Mouse (Mus musculus) spleen, postnatal 10 days (tissue): ENCODE measurements at regions not wholly inside any gene's neighbourhood (a gene's known extent, or its start where the extent isn't known, plus 50 kb on each side); places are given as distances from the start of the nearest gene placed in this dataset.

Experiments used
- DNase-seq, 2 experiments: peaks; one replicate each; pipeline ENCODE4 v3.0.0; 2021 to 2022; ENCODE audit warnings: low spot score in 2 of 2

GRCm38 (mm10) chr9:41766533-41766920 lies 357.6 kb downstream of the Sorl1 start:
- DNase-seq, result no peak

DNA sequence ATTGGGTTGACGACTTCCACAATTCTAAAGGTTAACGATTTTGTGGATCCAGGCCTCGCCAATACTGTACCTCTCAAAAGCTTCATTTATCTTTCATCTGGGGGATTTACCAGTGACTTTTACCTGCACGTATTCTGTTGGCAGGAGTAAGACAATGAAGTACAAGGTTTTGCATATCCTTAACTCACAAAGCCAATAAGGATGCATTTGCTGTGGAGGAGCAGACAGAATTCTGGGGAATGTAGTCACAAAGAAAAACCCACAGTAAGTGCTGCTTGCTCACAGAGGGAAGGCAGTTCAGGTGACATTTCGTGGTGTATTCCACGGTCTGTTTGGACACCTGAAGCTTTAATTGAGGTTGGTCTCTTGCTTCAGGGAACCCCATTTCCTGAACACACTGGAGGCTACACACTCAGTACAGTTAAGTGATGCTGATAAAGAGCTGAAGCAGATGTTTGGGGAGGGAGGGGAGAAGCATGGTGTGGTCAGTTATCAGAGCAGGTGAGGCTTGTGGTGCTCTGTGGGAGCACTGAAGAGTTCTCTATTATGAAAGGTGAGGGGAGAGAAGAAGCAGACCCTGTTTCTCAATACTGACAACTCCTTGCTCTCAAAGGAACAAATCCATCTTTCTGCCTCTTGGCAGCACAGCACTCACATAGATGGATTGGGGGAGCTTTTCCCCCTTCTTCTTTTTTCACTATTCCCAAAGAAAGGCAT lies 358.1 kb downstream of the Sorl1 start:
- no peak for DNase-seq

DNA sequence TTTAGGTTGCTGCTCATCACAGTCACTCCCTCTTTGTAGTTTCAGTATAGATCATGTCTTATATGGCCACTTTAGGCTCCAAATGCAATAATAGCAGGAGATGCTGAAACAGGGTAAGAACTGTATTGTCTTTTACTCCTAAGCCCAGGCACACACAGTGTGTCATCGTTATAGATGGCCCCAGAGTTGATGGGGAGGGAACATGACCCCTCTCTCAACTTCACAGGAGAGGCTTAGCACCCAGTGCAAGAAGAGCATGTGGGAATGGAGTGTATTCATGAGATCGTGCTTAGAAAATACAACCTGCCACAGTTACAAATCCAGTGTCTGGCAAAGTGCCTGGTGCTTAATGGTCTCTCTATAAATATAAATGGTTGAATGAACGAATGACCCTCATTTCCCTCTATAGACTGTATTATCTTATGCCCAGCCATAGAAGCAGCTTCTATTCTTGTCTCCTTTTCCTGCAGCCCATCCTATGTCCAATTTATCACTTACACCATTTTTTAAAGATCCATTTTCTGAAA lies 363.0 kb downstream of the Sorl1 start:
- no peak for DNase-seq

GRCm38 (mm10) chr9:41754434-41755002 lies 369.6 kb downstream of the Sorl1 start:
- DNase-seq, result no peak

- DNase-seq, result no peak
Measured at GRCm38 (mm10) chr9:41745979-41746647, 378.0 kb downstream of the Sorl1 start.

DNA sequence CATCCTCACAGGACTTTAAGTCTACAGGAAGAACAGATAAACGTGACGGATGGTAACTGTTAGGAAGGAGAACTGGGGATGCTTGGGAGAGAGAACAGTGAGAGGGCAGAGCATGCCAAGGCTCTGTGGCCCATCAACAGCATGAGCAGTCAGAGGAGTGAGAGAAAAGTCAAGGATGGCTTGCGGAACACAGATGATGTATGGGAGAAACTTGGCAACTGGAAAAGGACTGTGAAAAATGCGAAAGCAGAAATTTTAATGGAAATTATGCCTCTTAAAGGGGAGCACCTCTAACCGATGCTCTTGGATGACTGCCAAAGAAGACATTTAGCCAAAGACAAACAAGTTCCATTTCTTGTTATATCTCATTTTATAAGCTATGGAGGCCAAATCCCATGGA lies 382.6 kb downstream of the Sorl1 start:
- no peak for DNase-seq

DNA sequence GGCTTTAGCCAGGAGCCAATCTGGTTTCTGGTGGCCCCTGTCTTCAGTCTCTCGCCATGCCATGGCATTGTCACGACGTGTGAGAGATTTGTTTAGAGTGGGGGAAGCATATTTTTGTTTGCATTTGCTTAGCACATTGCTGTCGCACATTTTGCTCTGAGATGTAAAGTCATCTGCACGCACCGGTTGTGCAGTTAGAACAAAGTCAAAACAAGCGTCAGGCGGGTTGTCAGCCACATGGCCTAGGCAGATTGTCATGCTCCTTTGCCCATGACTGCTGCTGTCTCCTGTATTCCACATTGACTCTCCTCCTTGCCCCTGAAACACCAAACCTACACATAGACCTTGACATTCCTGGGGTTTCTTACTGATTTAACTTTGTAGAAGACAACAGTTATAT lies 383.6 kb downstream of the Sorl1 start:
- DNase-seq, result no peak

- DNase-seq, result no peak
Measured at GRCm38 (mm10) chr9:41737671-41738070, 386.4 kb downstream of the Sorl1 start.

DNA sequence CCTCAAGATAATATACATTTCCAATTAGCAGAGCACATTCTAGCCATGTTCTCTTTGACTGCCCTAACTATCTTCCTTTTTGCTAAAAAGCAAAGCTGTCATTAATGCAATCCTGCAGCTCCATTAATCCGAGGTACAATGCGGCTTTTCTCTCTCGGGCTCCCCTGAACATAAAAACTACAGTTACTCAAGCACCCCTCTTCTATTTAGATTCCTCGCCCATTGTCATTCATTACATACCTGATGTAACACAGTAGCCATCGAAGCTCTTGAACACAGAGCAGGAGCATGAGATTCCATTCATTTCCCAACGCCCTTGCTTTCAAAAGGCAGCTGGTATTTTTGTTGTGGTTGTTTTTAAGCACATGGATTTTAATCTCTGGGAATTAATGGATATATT lies 387.2 kb downstream of the Sorl1 start:
- no peak for DNase-seq

DNA sequence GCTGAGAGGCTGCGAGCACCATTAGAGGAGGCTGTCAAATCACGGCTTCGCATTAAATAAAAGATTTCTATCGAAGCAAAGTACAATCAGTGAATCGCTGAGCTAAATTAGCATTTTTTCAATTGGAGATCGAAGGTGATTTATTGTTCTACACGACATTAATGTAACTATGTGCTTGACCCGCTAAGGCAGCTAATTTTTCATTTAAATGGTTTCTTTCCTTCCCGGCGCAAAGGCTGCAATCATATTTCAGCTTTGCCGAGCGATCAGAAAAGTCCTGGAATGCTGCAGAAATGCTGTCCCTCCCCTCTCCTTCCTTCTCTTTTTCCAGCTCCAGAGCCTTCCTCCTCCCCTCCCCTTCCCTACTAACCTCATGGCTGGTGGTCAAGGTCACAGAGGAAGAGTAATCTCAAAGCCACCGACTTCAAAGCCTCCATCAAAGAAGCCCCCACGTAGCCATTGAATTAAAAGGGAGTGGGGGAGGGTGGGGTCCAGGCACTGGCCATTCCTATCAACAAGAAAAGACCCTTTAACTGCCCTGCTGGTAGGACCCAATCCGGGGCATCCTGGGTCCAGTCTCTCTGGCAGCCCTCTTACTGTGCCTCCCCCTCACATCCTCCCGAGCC lies 387.8 kb downstream of the Sorl1 start:
- DNase-seq, result no peak

DNA sequence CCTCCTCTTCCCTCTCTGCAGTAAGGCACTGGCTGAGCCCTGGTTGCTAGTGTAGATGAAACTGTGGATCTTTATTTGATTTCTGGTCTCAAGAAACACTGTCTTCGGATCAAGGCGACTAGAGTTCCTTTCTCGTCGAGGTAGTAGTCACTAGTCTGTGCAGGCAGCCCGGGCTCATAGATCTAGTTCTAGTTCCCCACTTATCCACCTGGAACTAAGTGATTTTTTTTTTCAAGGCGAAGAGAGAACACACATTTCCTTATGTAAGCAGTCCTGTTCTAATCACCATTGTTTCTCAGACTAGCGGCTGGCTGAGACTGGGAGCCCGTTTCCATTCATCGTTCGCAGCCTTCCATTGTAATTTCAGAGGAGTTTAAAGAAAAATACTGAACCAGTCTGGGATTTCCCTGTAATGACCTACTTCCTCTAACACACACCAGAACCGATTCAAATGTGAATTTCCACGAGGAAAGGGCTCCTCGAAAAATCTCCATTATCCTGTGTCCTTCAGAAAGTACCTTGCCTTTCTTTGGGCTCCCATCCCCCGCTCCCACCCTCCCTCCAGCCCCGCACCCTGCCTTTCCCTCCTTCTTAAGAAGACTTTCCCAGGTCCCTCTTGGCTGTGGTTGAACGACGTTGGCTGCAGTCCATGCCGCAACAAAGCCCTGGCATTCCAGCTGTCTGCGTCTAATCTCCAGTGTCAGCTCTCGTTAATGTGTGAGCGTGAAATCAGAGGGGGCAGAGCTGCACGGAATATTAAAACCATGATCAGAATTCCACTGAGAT lies 388.5 kb downstream of the Sorl1 start:
- no peak for DNase-seq

DNA sequence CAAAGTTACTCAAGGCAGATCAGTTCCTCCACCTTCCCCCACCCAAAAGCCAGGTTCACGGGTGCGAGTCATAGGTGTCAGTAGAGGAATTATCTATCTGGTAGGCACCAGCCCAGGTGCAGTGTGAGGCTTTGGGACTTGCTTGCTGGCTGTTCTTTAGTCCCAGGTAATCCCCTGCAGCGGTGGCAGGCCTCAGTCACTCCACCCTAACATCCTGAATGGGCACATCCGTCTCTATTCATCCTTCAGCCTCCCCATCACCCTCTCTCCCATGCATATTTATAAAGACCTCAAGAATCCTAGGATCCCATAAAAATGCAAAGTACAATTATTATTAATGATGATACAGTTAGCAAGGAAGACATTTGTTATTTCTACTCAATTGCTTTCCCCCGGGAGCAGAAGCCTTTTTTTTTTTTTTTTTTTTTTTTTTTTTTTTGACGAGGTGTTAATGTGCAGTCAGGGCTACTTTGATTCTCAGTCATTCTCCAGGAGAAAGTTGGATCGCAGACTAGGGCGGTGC lies 389.1 kb downstream of the Sorl1 start:
- no peak for DNase-seq

DNA sequence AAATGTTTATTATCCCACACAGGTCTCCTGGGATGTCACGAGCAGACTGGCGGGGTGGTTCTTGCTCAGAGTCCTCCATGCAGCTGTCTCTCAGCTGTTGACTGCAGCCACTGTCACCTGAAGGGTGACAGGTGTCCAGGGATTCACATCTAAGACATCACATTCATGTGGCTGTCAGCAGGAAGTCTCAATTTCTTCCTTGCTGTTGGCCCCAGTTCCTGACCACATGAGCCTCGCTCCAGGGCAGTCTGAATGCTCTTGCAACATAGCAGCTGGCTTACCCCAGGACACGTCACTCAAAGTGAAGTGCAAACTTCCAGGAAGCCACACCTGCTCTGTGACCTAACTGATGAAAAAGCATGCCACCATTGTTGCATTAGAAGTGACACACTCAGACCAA lies 402.5 kb downstream of the Sorl1 start:
- no peak for DNase-seq

GRCm38 (mm10) chr9:41715231-41715630 lies 408.9 kb downstream of the Sorl1 start:
- DNase-seq, result no peak

GRCm38 (mm10) chr9:41705972-41706371 lies 418.1 kb downstream of the Sorl1 start:
- no peak for DNase-seq

DNA sequence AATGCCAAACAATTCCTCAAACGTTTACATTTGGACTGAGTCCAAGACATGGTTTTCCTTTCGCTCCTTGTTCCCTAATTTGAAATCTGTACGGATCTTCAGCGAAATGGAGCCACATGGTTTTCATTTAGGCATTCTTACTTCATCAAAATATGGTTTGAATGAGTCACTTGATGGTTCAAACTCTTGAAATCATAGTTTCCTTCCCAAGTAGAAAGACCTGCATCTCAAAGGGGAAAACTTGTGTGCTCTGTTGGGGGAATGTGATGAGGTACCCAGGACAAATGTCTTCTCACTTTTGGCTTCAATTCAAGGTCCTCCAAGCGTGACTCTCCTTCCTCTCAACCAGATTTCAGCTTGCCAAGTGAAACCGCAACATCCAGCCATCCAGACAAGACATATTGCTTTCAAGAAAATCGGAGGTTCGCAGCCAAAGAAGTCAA lies 418.6 kb downstream of the Sorl1 start:
- no peak for DNase-seq

- no peak for DNase-seq
Measured at GRCm38 (mm10) chr9:41703091-41703490, 421.0 kb downstream of the Sorl1 start.

DNA sequence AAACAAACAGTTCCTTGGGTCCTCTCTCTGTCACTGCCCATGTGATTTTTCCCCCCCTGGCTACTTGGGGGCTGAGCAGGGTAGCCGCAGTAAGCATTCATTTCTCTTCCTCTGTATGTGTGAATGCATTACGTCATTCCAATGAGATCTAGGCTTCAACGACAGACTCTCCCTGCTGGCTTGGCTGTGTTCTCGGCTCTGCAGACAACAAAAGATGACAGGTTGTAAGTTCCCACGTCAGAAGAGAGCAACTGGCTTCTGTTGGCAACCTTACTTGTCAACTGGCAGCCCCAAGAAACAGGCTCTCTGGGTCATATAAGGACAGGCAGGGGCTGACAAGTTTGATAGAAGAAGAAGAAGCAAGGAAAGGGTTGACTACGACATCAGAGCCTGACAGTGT lies 423.4 kb downstream of the Sorl1 start:
- DNase-seq, result no peak

DNA sequence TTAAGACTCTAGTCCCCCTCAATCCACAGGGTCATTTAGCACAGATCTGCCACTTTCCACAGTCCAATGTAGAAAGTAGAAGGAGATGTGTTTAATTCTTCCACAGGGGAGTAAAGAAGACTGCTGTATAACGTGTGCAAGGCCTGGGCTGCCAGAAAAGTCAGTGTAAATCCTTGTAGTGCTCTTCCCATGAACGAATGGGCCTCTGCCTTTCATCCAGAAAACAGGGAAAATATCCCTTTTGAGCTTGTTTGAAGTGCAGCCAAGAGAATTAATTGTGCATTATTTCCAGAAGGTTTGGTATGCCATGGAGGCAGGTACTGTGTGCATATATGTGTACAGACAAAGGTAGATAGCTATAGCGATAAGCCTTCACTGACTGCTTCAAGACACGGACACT lies 425.1 kb downstream of the Sorl1 start:
- DNase-seq, result no peak

GRCm38 (mm10) chr9:41697611-41698467 lies 426.3 kb downstream of the Sorl1 start:
- no peak for DNase-seq

- no peak for DNase-seq
Measured at GRCm38 (mm10) chr9:41697160-41697559, 426.9 kb downstream of the Sorl1 start.
